Mouse (Mus musculus): ENCODE results near the gene Ccr7. TPM values are rescaled to one million over a fixed set of nuclear protein-coding genes. Genes with fewer than 3 reads are reported as not detected.

Gene Ccr7
- polyA plus RNA-seq, 1 experiment from 2014 or later, result 0.08 TPM

- H3K4me2 ChIP-seq (ENCODE audit: low read length), result no peak overlapping the region
- H3K4me3 ChIP-seq (replicated peaks; ENCODE audit: low read depth, low read length), result no peak overlapping the region
- TF ChIP-seq CTCF (IDR thresholded peaks at IDR 0.05; ENCODE audit: low read depth), result no peak
- no peak for DNase-seq (ENCODE audit: low spot score)
- H3K4me1 ChIP-seq (replicated peaks; ENCODE audit: insufficient read depth, low read length), result no peaks in the 10 kb centered on the region; the same call in 1 of the 2 replicates
- no peaks in the 10 kb centered on the region for H3K27me3 ChIP-seq (ENCODE audit: insufficient read depth, low read length)
- ATAC-seq (replicated peaks; ENCODE audit: low FRiP score, low read depth), result no peak
- no peaks in the 10 kb centered on the region for H3K9me3 ChIP-seq (replicated peaks; ENCODE audit: low read length)
- 85% methylated on average over 6 of the region's 6 CpGs for WGBS
- H3K27ac ChIP-seq, result no peak overlapping the region
- no peaks in the 10 kb centered on the region for H3K36me3 ChIP-seq (ENCODE audit: insufficient read depth, low read length)
- no peak overlapping the region for H3K9ac ChIP-seq (ENCODE audit: low read depth, low read length)
Measured at GRCm38 (mm10) chr11:99142046-99142445, 12.8 kb downstream of the Ccr7 start.

GRCm38 (mm10) chr11:99141600-99141999 lies 13.3 kb downstream of the Ccr7 start:
- 59% methylated on average over 7 of the region's 7 CpGs for WGBS

GRCm38 (mm10) chr11:99138976-99139375 lies 15.9 kb downstream of the Ccr7 start:
- Histone ChIP-seq H3K9me3 (replicated peaks; ENCODE audit: low read length) (no peaks in the 10 kb centered on the region), H3K4me1 (replicated peaks; ENCODE audit: insufficient read depth, low read length) (no peaks in the 10 kb centered on the region; the same call in 1 of the 2 replicates), H3K4me2 (ENCODE audit: low read length) (no peak overlapping the region), H3K27me3 (ENCODE audit: insufficient read depth, low read length) (no peaks in the 10 kb centered on the region), H3K36me3 (ENCODE audit: insufficient read depth, low read length) (no peaks in the 10 kb centered on the region), H3K27ac (no peak overlapping the region), H3K9ac (ENCODE audit: low read depth, low read length) (no peak overlapping the region), H3K4me3 (replicated peaks; ENCODE audit: low read depth, low read length) (no peak overlapping the region)
- WGBS, result 76% methylated on average over 9 of the region's 9 CpGs
- no peak for TF ChIP-seq CTCF (IDR thresholded peaks at IDR 0.05; ENCODE audit: low read depth)
- ATAC-seq (replicated peaks; ENCODE audit: low FRiP score, low read depth), result no peak
- DNase-seq (ENCODE audit: low spot score), result no peak

More at GRCm38 (mm10) chr11:99141600-99141999, 13.3 kb downstream of the Ccr7 start:
- H3K4me2 ChIP-seq (ENCODE audit: low read length), result no peak overlapping the region
- TF ChIP-seq CTCF (IDR thresholded peaks at IDR 0.05; ENCODE audit: low read depth), result no peak
- H3K9ac ChIP-seq (ENCODE audit: low read depth, low read length), result no peak overlapping the region
- no peak overlapping the region for H3K4me3 ChIP-seq (replicated peaks; ENCODE audit: low read depth, low read length)
- H3K9me3 ChIP-seq (replicated peaks; ENCODE audit: low read length), result no peaks in the 10 kb centered on the region
- ATAC-seq (replicated peaks; ENCODE audit: low FRiP score, low read depth), result no peak
- no peaks in the 10 kb centered on the region for H3K36me3 ChIP-seq (ENCODE audit: insufficient read depth, low read length)
- no peaks in the 10 kb centered on the region for H3K27me3 ChIP-seq (ENCODE audit: insufficient read depth, low read length)
- no peak overlapping the region for H3K27ac ChIP-seq
- H3K4me1 ChIP-seq (replicated peaks; ENCODE audit: insufficient read depth, low read length), result no peaks in the 10 kb centered on the region; the same call in 1 of the 2 replicates
- DNase-seq (ENCODE audit: low spot score), result no peak

- no peak overlapping the region for H3K4me2 ChIP-seq (ENCODE audit: low read length)
- H3K27ac ChIP-seq, result no peak overlapping the region
- no peak for TF ChIP-seq CTCF (IDR thresholded peaks at IDR 0.05; ENCODE audit: low read depth)
- DNase-seq (ENCODE audit: low spot score) (no peak), ATAC-seq (replicated peaks; ENCODE audit: low FRiP score, low read depth) (no peak)
- 64% methylated on average over 4 of the region's 4 CpGs for WGBS
- no peaks in the 10 kb centered on the region for H3K36me3 ChIP-seq (ENCODE audit: insufficient read depth, low read length)
- no peaks in the 10 kb centered on the region for H3K9me3 ChIP-seq (replicated peaks; ENCODE audit: low read length)
- no peaks in the 10 kb centered on the region for H3K27me3 ChIP-seq (ENCODE audit: insufficient read depth, low read length)
- H3K9ac ChIP-seq (ENCODE audit: low read depth, low read length), result no peak overlapping the region
- no peak overlapping the region for H3K4me3 ChIP-seq (replicated peaks; ENCODE audit: low read depth, low read length)
- H3K4me1 ChIP-seq (replicated peaks; ENCODE audit: insufficient read depth, low read length), result no peaks in the 10 kb centered on the region
Measured at GRCm38 (mm10) chr11:99137385-99137784, 17.5 kb downstream of the Ccr7 start.

GRCm38 (mm10) chr11:99136961-99137360 lies 17.9 kb downstream of the Ccr7 start:
- H3K4me1 ChIP-seq (replicated peaks; ENCODE audit: insufficient read depth, low read length), result no peaks in the 10 kb centered on the region

GRCm38 (mm10) chr11:99136361-99136760 lies 18.5 kb downstream of the Ccr7 start:
- no peaks in the 10 kb centered on the region for H3K27me3 ChIP-seq (ENCODE audit: insufficient read depth, low read length)
- H3K27ac ChIP-seq, result no peak overlapping the region
- no peak overlapping the region for H3K4me3 ChIP-seq (replicated peaks; ENCODE audit: low read depth, low read length)
- H3K4me1 ChIP-seq (replicated peaks; ENCODE audit: insufficient read depth, low read length), result no peaks in the 10 kb centered on the region; the same call in 1 of the 2 replicates
- no peaks in the 10 kb centered on the region for H3K36me3 ChIP-seq (ENCODE audit: insufficient read depth, low read length)
- no peak for DNase-seq (ENCODE audit: low spot score)
- no peak overlapping the region for H3K4me2 ChIP-seq (ENCODE audit: low read length)
- no peak overlapping the region for H3K9ac ChIP-seq (ENCODE audit: low read depth, low read length)
- no peaks in the 10 kb centered on the region for H3K9me3 ChIP-seq (replicated peaks; ENCODE audit: low read length)
- TF ChIP-seq CTCF (IDR thresholded peaks at IDR 0.05; ENCODE audit: low read depth), result no peak
- ATAC-seq (replicated peaks; ENCODE audit: low FRiP score, low read depth), result no peak
- WGBS, result 45% methylated on average over 3 of the region's 3 CpGs

More at GRCm38 (mm10) chr11:99136961-99137360, 17.9 kb downstream of the Ccr7 start:
- H3K4me3 ChIP-seq (replicated peaks; ENCODE audit: low read depth, low read length), result no peak overlapping the region
- no peaks in the 10 kb centered on the region for H3K36me3 ChIP-seq (ENCODE audit: insufficient read depth, low read length)
- no peaks in the 10 kb centered on the region for H3K9me3 ChIP-seq (replicated peaks; ENCODE audit: low read length)
- no peak overlapping the region for H3K9ac ChIP-seq (ENCODE audit: low read depth, low read length)
- DNase-seq (ENCODE audit: low spot score) (no peak), ATAC-seq (replicated peaks; ENCODE audit: low FRiP score, low read depth) (no peak)
- no peak overlapping the region for H3K4me2 ChIP-seq (ENCODE audit: low read length)
- no peak for TF ChIP-seq CTCF (IDR thresholded peaks at IDR 0.05; ENCODE audit: low read depth)
- H3K27me3 ChIP-seq (ENCODE audit: insufficient read depth, low read length), result no peaks in the 10 kb centered on the region
- H3K27ac ChIP-seq, result no peak overlapping the region
- WGBS, result 62% methylated on average over 4 of the region's 4 CpGs

GRCm38 (mm10) chr11:99135047-99135440 lies 19.8 kb downstream of the Ccr7 start:
- H3K4me1 ChIP-seq (replicated peaks; ENCODE audit: insufficient read depth, low read length), result no peaks in the 10 kb centered on the region; the same call in 1 of the 2 replicates
- H3K4me3 ChIP-seq (replicated peaks; ENCODE audit: low read depth, low read length), result no peak overlapping the region
- H3K9ac ChIP-seq (ENCODE audit: low read depth, low read length), result no peak overlapping the region
- H3K27ac ChIP-seq, result peak overlapping the region; percentile 76
- H3K27me3 ChIP-seq (ENCODE audit: insufficient read depth, low read length), result no peaks in the 10 kb centered on the region
- 55% methylated on average over 8 of the region's 8 CpGs for WGBS
- DNase-seq (ENCODE audit: low spot score) (peak; percentile 65), ATAC-seq (replicated peaks; ENCODE audit: low FRiP score, low read depth) (no peak)
- TF ChIP-seq CTCF (IDR thresholded peaks at IDR 0.05; ENCODE audit: low read depth), result no peak
- H3K4me2 ChIP-seq (ENCODE audit: low read length), result no peak overlapping the region
- H3K36me3 ChIP-seq (ENCODE audit: insufficient read depth, low read length), result no peaks in the 10 kb centered on the region
- H3K9me3 ChIP-seq (replicated peaks; ENCODE audit: low read length), result no peaks in the 10 kb centered on the region
